Mouse (Mus musculus): Measurements from ENCODE around the gene Agpat4.
"Not testable (repeated sequence)": the region's sequence is repeated elsewhere in the genome, so short reads cannot be mapped to it uniquely, and the experiment has no call there.

The Agpat4 gene

GRCm38 (mm10) chr17:12122262-12122661 lies 3.8 kb downstream of the Agpat4 start:
- not testable (repeated sequence) for DNase-seq (ENCODE audit: low spot score)

- no peak for DNase-seq (ENCODE audit: low spot score)
Measured at GRCm38 (mm10) chr17:12123168-12123567, 4.7 kb downstream of the Agpat4 start.

GRCm38 (mm10) chr17:12127056-12127455 lies 8.6 kb downstream of the Agpat4 start:
- DNase-seq (ENCODE audit: low spot score), result no peak

GRCm38 (mm10) chr17:12128976-12129375 lies 10.5 kb downstream of the Agpat4 start:
- DNase-seq (ENCODE audit: low spot score), result no peak

GRCm38 (mm10) chr17:12131171-12131570 lies 12.7 kb downstream of the Agpat4 start:
- no peak for DNase-seq (ENCODE audit: low spot score)

GRCm38 (mm10) chr17:12131581-12131980 lies 13.1 kb downstream of the Agpat4 start:
- DNase-seq (ENCODE audit: low spot score), result no peak

- no peak for DNase-seq (ENCODE audit: low spot score)
Measured at GRCm38 (mm10) chr17:12132904-12133303, 14.4 kb downstream of the Agpat4 start.

GRCm38 (mm10) chr17:12133985-12134384 lies 15.5 kb downstream of the Agpat4 start:
- no peak for DNase-seq (ENCODE audit: low spot score)

GRCm38 (mm10) chr17:12134975-12135633 lies 16.6 kb downstream of the Agpat4 start:
- DNase-seq (ENCODE audit: low spot score), result no peak

- no peak for DNase-seq (ENCODE audit: low spot score)
Measured at GRCm38 (mm10) chr17:12138355-12138754, 19.9 kb downstream of the Agpat4 start.

- DNase-seq (ENCODE audit: low spot score), result no peak
Measured at GRCm38 (mm10) chr17:12143948-12144364, 25.5 kb downstream of the Agpat4 start.

GRCm38 (mm10) chr17:12146132-12146681 lies 27.7 kb downstream of the Agpat4 start:
- no peak for DNase-seq (ENCODE audit: low spot score)

- DNase-seq (ENCODE audit: low spot score), result no peak
Measured at GRCm38 (mm10) chr17:12147830-12148229, 29.3 kb downstream of the Agpat4 start.

- DNase-seq (ENCODE audit: low spot score), result no peak
Measured at GRCm38 (mm10) chr17:12149232-12149861, 30.8 kb downstream of the Agpat4 start.

GRCm38 (mm10) chr17:12150970-12151369 lies 32.5 kb downstream of the Agpat4 start:
- DNase-seq (ENCODE audit: low spot score), result no peak

- DNase-seq (ENCODE audit: low spot score), result no peak
Measured at GRCm38 (mm10) chr17:12154260-12154659, 35.8 kb downstream of the Agpat4 start.

- DNase-seq (ENCODE audit: low spot score), result no peak
Measured at GRCm38 (mm10) chr17:12155236-12155635, 36.7 kb downstream of the Agpat4 start.

- DNase-seq (ENCODE audit: low spot score), result no peak
Measured at GRCm38 (mm10) chr17:12155872-12156271, 37.4 kb downstream of the Agpat4 start.

- DNase-seq (ENCODE audit: low spot score), result no peak
Measured at GRCm38 (mm10) chr17:12156661-12157060, 38.2 kb downstream of the Agpat4 start.

GRCm38 (mm10) chr17:12157203-12157602 lies 38.7 kb downstream of the Agpat4 start:
- no peak for DNase-seq (ENCODE audit: low spot score)

- no peak for DNase-seq (ENCODE audit: low spot score)
Measured at GRCm38 (mm10) chr17:12159187-12160060, 40.9 kb downstream of the Agpat4 start.

- DNase-seq (ENCODE audit: low spot score), result no peak
Measured at GRCm38 (mm10) chr17:12160061-12160421, 41.5 kb downstream of the Agpat4 start.

GRCm38 (mm10) chr17:12160540-12160939 lies 42.0 kb downstream of the Agpat4 start:
- no peak for DNase-seq (ENCODE audit: low spot score)
